Mouse (Mus musculus) retina, embryonic 14.5 days (tissue): ENCODE results near the gene Gabarap.
"Not testable (repeated sequence)": the region's sequence is repeated elsewhere in the genome, so short reads cannot be mapped to it uniquely, and the experiment has no call there.

ENCODE experiments used
- DNase-seq: peaks from one replicate; pipeline ENCODE4 v3.0.0-alpha.2; 2015; ENCODE audit warnings: low spot score

Gene Gabarap

DNA sequence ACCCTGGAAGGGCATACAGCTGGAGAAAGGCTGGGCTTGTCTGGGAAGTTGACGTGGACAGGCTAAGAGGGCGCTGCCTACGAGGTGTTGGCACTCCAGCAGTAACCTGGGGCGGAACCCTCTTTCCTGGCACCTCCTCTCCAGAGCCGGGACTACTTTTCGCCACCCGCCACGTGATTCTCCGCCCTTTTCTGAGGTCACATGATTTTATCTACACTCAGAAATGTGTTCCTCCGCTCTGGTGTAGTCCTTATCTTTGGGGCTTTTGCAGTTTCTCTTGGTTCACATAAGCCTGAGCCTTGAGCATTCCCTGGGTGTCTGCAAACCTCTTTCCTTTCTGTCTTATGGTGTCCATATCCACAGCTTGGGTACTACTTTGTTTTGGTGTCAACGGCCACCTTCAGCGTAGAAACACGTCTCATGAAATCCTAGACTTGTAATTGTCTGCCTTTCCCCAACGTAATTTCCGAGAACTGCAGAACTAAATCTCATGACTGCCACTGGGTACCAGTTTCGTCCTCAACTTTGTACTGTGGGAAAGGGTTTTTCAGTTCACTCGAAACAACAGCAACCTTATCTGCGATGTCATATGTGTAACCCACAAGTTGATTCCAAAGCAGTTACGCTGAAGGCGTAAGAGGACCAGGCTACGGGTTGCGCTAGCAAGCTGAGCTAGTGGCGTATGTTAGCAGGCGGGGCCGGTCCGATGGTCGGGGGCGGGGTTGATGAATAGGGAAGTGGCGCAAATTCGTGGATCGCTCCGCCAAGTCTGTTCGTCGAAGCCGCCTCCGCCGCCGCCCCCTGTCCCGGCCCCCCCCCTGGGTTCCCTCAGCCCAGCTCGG is at the start of gene Gabarap:
Gabarap (plus strand) TSS at position 294 of the 842 bp plus-strand sequence.
- peak; percentile 98 for DNase-seq

DNA sequence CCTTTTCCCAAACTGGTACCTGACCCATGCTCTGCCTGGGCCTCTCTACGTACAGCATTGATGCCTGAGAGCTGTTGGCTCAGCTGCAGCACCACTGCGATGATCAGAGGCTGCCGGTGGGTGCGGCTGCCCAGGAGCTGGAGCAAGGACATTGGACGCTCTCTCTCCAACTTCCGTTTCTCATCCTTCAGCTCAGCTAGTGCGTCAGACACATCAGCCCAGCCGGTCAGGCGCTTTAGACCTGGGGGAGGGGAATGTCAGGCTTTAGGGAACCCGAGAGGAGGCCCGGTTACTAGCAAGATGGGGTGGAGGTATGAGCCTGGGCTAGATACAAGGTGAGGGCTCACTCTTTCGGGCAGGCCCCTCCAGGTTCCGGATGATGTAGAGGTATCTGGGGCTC is 45.7 kb upstream of the Gabarap start:
- DNase-seq = no peak

DNA sequence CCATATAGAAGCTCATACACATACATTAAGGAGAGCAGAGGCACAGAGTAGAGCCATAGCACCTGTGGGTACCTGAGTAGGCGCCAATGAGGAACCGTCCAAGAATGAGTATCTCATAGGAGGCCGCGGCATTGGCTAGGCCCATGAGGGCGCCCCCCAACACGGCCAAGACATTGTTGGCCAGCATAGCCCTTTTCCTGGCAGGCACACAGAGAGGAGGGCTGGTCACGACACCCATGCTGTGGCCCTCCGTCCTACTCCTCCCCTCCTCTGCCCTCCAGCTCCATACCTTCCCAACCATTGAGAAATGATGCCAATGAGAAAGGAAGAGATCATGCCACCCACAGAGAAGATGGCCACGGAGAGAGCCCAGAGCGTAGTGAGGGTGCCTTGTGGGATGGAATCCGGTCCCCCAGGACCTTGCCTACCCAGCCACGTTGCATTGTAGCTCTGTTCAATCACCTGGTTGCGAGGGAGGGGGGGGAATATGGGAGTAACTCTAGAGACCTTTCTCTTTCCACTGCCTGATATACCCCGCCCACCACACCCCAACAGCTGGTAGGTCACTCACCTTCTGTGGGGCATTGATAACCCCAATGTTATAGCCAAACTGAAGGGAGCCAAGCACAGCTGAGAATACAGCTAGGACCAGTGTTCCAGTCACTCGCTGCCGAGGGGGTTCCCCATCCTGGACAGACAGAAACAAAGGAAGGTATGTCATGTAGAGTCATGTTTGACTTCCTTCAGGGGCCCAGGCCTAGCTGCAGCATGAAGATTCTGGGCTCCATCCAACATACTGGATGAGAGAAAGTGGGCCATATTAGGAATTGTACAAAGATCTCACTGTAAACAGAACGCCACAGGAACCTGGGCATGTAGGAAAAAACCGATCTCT is 44.7 kb upstream of the Gabarap start:
- DNase-seq = no peak

DNA sequence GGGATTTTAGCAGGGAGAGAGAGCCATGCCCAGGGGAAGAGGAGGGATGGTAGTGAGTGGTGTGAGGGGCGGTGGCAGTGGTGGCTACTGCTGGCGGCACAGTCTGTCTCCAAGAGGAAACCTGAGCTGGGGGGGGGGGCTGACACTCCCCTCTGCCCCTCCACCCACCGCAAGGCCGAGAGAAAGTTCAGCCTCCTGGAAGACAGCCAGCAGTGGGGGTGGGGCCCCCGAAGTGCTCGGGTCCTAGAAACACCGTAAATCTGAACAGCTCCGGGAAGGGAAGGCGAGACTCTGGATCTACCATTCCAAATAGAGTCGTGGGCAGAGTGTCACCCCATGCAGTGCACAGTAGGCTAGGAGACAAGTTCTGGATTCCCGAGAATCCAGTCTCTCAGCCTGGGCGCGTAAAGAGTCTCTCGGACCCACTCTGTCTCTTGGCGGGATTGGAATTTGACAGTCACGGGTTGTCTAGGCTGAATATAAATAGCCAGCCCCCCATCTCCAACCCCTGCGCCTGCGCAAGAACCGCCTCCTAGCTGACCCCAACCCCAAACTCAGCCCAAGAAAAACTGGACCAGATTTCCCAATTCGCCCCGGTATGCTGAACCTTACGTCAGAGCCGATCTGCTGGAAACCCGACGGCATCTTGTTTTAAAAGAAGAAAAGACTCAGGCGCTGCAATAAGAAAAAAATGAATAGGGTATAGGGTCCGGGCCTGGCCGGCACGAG is 43.4 kb upstream of the Gabarap start:
- DNase-seq = no peak

DNA sequence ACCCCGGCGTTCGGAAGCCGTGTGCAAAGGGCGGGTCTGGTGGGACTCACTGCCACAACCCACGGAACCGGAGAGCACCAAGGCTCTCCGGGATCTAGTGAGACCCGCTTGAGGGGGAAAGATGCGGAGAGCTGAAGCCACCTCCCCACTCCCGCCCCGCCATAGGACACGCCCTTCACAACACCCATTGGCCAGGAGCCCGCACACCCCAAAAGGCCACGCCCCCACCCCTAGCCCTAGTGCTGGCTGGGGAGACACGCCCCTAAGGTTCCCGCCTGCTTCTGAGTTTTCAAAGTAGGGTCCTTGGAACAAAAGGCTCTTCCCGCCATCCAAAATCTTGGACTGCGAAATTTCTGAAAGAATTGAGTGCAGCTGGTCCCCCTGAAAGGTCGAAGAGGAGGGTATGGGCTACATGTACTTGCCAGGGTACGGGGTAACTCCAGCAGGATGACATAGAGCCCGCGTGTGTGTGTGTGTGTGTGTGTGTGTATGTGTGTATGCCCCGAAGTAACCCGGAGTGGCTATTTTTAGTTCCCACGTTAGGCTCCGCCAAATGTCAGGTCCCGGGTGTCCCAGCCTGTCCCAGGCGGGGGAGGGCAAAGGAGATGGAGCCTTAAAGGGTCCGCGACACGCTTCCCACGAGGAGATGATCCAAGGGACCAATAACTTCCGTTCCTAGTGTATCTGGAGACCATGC is 42.7 kb upstream of the Gabarap start, which contains the start of gene Slc2a4:
Slc2a4 (minus strand) TSS at position 123 of the 697 bp plus-strand sequence.
- peak; percentile 96 for DNase-seq

DNA sequence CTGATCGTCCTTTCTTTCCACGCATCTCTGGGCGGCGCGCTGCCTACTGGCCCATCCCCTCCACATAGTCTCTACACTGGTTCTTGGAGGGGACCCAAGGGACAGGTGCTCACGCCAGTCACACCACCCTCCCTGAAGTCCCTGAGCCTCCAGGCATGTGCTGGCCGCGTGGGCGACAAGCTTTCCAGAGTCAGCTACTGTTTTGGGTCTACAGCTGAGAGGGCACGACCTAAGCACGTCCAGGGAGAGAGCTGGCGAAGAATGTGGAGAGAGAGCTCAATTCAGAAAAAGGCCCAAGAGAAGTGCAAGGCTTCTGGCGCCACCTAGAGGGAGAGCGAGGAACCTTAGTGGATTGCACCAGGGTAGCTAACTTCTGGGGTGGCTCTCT is 42.2 kb upstream of the Gabarap start:
- peak; percentile 96 for DNase-seq

DNA sequence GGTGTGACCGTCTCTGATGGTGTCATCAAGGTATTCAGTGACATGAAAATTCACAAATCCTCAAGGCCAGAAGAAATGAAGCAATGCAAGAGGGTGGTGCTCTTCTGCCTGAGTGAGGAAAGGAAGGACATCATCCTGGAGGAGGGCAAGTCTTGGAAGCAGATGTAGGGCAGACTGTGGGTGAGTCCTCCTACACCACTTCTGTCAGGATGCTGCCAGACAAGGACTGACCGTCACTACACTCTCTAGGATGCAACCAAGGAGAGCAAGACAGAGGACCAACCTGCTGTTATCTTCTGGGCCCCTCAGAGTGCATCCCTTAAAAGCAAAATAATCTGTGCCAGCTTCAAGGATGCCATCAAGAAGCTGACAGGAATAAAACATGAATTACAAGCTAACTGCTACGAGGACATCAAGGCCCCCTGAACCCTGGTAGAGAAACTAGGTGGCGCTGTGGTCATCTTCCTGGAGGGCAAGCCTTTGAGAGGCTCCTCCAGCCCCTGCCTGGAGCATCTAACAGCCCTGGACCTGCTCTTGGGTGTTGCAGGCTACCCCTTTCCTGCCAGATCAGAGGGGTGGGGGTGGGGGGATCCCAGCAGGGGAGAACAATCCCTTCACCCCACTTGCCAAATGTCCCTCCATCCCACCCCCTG is 40.0 kb upstream of the Gabarap start:
- peak; percentile 61 for DNase-seq

DNA sequence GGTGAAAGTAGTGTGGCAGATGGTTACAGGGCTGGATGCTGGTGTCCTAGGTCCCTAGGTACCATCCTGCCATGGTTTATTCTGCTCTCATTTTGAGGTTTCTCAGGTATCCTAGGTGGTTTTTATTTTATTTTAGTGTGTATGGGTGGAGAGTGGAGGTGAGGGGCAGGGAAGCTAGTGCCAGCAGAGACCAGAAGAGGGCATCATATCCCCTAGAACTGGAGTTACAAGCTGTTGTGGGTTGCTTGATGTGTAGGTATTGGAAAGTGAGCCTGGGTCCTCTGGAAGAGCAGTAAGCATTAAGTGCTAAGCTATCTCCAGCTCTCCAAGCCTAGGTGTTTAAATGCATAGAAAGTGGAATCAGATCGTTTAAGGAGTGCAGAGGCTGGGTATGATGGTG is 38.7 kb upstream of the Gabarap start:
- no peak for DNase-seq

DNA sequence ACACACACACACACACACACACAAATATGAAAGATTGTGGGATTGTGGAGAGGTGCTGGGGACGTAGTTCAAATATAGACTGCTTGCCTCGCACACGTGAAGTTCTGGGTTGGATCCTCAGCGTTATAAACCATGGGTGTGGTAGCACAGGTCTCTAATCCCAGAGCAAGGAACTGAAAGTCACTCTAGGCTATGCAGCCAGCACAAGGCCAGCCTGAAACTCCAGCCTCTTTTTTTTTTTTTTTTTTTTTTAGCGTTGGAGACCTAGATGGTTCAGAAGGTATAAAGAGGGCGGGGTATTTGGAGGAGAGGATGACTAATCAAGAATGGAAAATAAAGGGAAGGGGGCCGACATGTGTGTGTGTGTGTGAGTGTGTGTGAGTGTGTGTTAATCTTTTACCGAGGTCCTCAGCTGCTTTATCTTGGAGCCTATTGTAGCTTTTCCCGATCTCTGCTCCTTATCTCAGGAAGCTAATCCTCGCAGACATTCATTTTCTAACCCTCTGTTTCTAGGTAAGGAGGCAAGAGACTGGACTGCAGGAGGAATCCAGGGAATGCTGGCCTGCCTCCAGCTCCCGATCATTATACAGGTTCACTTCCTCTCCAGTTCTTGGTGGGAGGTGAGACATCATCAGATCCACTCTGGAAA is 37.6 kb upstream of the Gabarap start:
- no peak for DNase-seq

DNA sequence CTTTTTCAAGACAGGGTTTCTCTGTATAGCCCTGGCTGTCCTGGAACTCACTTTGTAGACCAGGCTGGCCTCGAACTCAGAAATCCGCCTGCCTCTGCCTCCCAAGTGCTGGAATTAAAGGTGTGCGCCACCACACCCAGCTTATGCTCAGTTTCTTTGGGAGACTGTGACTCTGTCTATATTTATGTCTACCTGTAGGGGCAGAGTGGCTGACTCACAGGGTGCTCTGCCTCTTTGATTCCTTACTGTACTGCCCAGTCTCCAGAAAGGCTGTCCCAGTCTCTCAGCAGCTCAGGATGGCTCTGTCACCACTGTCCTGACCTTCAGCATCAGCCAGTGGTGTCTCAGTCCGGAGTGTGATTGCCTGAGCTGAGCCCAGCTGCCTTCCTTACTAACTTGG is 35.3 kb upstream of the Gabarap start:
- not testable (repeated sequence) for DNase-seq

DNA sequence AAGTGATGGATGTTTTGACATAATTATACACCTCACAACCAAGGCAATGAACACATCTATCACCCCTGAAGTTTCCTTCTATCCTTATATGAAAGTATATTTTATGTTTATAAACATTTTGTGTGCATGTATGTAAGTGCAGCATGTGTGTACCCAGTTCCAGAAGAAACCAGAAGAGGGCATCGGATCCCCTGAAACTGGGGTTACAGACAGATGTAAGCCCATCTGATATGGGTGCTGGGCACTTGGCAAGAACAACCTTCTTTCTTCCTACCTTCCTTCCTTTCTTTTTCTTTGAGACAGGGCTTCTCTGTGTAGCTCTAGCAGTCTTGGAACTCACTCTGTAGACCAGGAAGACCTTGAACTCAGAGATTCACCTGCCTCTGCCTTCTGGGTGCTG is 34.7 kb upstream of the Gabarap start:
- DNase-seq = no peak

DNA sequence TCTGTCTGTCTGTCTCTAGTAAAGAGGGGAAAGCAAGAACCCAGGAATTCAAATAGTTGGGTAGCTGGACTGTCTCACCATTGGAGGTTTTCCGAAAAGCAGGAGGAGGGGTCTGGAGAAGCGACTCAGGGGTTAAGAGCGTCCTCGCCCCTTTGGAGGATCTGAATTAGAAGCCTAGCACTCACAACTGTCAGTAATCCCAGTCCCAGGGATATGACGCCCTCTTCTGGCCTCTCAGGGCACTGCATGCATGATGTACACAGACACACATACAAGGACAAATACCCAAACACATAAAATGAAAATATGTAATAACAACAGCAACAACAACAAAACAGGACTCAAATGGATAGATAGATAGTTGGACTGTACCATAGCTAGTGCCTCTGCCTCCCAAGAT is 30.3 kb upstream of the Gabarap start:
- no peak for DNase-seq

DNA sequence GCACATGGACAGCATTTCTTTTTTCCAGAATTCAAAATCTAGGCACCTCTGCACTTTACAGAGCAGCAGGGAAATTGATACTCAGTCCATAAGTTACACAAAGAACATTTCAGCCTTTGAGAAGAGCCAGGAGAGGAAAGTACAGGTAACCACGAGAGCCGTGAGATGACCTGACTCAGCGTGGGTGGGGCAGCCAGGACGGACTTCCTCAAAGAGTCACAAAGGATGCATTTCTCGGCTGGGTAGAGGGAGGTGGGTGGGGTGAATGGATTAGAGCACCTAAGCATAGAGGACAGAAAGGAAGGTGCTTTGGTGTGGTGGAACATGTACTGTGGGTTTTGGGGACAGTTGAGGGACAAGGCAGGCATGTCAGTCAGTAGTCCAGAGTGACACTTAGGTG is 29.1 kb upstream of the Gabarap start:
- no peak for DNase-seq

DNA sequence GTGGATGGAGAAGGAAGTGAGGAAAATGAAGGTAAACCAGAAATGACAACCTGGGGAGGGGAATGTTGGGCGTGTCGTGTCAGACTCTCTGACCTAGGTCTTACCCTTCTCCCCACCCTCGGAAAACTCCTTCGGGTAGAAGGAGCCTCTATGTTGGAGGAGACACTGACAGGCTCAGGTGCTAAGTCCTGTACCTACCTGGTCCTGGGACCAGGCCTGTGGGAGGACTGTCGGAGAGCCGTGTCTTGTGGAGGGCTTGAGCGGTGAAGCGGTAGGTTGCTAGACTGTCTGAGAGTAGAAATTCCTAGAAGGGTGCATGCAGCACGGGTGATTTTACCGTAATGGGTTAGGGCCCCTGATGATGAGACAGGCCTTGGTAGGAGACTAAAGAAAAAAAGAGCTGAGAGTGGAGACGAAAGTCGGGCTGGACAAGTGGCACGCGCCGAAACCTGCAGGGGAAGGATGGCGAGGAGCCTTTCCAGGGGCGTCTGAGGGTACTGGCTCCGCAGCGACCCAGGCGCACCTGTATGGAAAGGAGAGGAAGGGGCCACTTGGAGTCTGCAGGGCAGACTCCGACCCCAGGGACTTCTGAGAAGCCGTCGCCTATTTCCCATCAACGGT is 26.2 kb upstream of the Gabarap start, which contains the start of gene Cldn7:
Cldn7 (plus strand) TSS at position 130 of the 621 bp plus-strand sequence.
- no peak for DNase-seq

DNA sequence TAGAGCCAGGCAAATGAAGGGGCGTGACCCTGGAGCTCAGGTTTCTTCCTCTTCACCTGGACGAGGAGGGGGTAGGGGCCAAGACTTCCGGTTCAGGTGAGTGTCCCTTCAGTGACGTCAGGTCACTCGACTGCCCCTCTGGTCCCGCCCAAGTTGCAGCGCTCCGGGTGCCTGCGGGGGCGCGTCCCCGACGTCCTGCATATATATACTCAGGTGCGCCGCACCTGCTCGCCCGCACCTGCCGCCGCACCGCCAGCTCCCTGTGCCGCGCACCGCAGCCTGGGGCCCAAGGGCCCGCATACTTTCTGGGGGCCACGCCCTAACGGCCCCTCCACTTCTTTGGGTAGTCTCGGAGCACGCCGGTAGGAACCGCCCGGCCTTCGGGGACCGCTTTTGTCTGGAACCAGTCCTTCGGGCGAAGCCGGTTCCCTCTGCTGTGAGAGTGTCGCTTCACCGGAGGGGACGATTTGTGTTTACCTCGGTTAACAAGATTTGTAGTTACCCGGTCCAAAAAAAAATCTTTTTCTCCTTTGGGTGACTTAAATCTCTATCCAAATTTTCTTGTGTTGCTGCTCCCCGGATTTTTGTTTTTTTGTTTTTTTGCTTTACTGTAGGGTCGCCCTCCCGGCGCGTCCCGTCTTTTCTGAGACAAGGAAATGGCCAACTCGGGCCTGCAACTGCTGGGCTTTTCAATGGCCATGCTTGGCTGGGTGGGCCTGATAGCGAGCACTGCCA is 25.5 kb upstream of the Gabarap start:
- peak; percentile 22 for DNase-seq

DNA sequence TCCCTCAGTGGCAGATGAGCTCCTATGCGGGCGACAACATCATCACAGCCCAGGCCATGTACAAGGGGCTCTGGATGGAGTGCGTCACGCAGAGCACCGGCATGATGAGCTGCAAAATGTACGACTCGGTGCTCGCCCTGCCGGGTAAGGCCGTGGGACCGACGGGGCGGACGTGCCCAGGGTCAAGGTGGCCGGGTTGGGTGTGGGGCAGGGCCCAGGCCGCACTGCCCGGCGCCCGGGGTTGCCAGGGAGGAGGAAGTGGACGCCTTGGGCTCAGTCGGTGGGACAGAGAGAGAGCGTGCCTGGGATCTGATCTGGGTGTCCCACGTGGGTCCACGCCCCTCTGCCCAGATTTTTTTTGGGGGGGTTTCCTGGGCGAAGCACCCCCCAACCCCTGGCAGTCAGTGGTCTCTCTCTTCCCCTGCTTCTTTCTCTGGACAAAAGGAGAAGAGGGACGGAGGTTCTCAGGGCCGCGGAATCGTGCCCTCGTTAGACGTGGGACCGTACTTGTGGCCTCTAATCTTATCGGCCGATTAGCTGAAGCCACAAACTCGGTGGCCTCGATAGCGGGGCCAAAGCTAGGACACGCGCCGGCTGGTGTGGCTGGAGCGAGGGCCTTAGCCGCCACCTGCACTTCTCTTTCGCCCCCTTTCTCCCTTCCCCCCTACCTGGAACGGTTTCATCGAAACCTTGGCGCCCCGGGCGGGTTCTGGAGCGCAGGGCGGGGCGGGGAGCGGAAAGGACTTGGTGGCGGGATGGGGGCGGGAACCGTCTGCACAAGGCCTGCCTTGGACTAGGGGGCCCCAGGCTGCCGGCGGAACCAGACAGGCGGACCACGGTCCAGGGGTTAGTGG is 24.7 kb upstream of the Gabarap start:
- peak; percentile 30 for DNase-seq

DNA sequence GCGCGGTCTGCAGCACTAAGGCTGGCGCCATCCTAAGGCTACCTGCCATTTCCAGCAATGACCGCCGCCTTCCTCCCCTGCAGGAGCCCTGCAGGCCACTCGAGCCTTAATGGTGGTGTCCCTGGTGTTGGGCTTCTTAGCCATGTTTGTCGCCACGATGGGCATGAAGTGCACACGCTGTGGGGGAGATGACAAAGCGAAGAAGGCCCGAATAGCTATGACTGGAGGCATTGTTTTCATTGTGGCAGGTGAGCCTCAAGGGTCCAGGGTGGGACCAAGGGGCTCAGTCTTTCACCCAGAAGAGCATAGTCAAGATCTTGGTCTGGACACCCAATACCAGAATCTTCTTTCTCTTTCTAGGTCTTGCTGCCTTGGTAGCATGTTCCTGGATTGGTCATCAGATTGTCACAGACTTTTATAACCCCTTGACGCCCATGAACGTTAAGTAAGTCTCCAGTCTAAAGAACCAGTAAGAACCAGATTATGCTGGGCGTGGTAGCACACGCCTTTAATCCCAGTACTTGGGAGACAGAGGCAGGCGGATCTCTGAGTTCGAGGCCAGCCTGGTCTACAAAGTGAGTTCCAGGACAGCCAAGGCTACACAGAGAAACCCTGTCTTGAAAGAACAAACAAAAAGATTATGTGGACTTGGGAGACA is 24.0 kb upstream of the Gabarap start:
- DNase-seq = no peak

DNA sequence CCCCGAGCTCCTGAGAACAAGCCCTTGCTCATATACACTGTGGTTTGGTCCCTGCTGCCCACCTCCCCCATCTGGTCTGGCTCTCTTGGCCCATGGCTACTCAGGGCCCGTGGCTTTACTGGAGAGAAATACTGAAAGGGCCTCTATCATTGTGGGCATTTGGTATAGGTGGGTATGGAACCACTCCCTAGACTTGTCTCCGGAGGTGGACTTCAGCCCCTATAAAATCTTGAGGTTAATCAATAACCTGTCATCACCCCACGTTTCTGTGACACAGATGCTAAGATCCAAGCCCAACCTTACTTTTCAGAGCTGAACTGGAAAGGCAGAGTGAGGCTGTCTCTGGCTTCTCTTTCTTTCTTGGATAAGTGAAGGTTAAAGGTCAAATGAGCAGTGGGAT is 22.1 kb upstream of the Gabarap start:
- DNase-seq = no peak
